Mouse (Mus musculus) embryonic facial prominence, embryonic 11.5 days (tissue): ENCODE results near the gene Gm2a. TPM values are rescaled to one million over a fixed set of nuclear protein-coding genes. Genes with fewer than 3 reads are reported as not detected.

Experiments
- ATAC-seq: fragments of 200-750 bp; cut with Nextera tagmentation; replicated peaks from 2 replicates; pipeline ENCODE4 v1.8.0; 2017; ENCODE audit warnings: low read depth; ENCODE audit not compliant: insufficient number of reproducible peaks, low FRiP score, low TSS enrichment
- DNase-seq: peaks from one replicate; pipeline ENCODE4 v3.0.0-alpha.2; 2015; ENCODE audit warnings: low spot score
- H3K27ac ChIP-seq: fragments of 300-500 bp; sonication (generic); replicated peaks from 2 replicates; pipeline ENCODE4 v1.5.1; 2014; ENCODE audit warnings: mild to moderate bottlenecking, low read depth, low read length, control low read depth
- H3K27me3 ChIP-seq: fragments of 300-500 bp; sonication (generic); 2 replicates; pipeline ENCODE4 v1.6.1; 2014; ENCODE audit warnings: mild to moderate bottlenecking, low read length, moderate library complexity, mixed read lengths; ENCODE audit not compliant: control insufficient read depth, insufficient read depth
- H3K36me3 ChIP-seq: fragments of 300-500 bp; sonication (generic); replicated peaks from 2 replicates; pipeline ENCODE4 v1.6.1; 2014; ENCODE audit warnings: low read depth, mild to moderate bottlenecking, low read length, moderate library complexity, mixed read lengths; ENCODE audit not compliant: control insufficient read depth, insufficient read depth
- H3K4me1 ChIP-seq: fragments of 300-500 bp; sonication (generic); 2 replicates; pipeline ENCODE4 v1.6.1; 2014; ENCODE audit warnings: low read length, mixed read lengths; ENCODE audit not compliant: control insufficient read depth, insufficient read depth
- H3K4me2 ChIP-seq: fragments of 300-500 bp; sonication (generic); 2 replicates; pipeline ENCODE4 v1.6.1; 2014; ENCODE audit warnings: low read depth, mild to moderate bottlenecking, control low read depth, low read length, moderate library complexity
- H3K4me3 ChIP-seq: fragments of 300-500 bp; sonication (generic); 2 replicates; pipeline ENCODE4 v1.5.1; 2014; ENCODE audit warnings: low read depth, low read length, control low read depth
- H3K9ac ChIP-seq: fragments of 300-500 bp; sonication (generic); replicated peaks from 2 replicates; pipeline ENCODE4 v1.6.1; 2014; ENCODE audit warnings: mild to moderate bottlenecking, control low read depth, low read length
- H3K9me3 ChIP-seq: fragments of 300-500 bp; sonication (generic); replicated peaks from 2 replicates; pipeline ENCODE4 v1.6.1; 2016; ENCODE audit warnings: mild to moderate bottlenecking, low read length, inconsistent platforms, mixed read lengths; ENCODE audit not compliant: control insufficient read depth
- WGBS: fragments of 180-500 bp; shearing (Covaris S2); extraction: QIAGEN DNeasy Blood & Tissue Kit; methylation state at CpG from one replicate; pipeline ENCODE4 v1.1.7; 2014; 5-methylcytosine and 5-hydroxymethylcytosine counted together
- polyA plus RNA-seq: library from polyadenylated mRNA; unstranded; fragments of >200 nt; fragmentation: Nextera tagmentation; extraction: Ambion mirVana; gene quantifications from 2 replicates; pipeline ENCODE4 v1.2.1, GENCODE M21; 2014

The Gm2a gene
- polyA plus RNA-seq, 1 experiment from 2014 or later: 12.3 TPM

DNA sequence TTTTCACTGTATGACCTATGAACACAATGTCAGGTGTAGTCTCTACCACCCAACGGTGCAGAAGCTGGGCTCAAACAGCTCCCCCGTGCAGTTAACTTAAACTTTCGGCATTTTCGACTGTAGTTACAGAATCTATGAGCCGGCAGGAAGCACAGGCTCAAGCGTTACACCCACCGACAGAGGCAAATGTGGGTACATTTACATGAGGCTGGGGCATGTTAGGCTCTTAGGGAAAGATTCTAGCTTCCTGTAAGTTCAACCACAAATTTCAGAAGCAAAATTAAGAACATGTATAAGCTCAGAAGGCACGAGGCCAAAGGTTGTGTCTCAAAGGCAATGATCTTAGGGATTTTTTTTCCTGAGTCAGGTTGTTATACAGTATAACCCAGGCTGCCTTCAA is 25.4 kb upstream of the Gm2a start:
- H3K36me3 ChIP-seq: no peaks in the 10 kb centered on the region
- H3K4me3 ChIP-seq: no peak overlapping the region
- ATAC-seq (no peak), DNase-seq (no peak)
- H3K9me3 ChIP-seq: no peaks in the 10 kb centered on the region
- H3K27me3 ChIP-seq: no peaks in the 10 kb centered on the region
- H3K9ac ChIP-seq: no peak overlapping the region
- H3K4me1 ChIP-seq: no peaks in the 10 kb centered on the region
- no peak overlapping the region for H3K4me2 ChIP-seq
- no peak overlapping the region for H3K27ac ChIP-seq
- WGBS: 81% methylated on average over 8 of the region's 8 CpGs

DNA sequence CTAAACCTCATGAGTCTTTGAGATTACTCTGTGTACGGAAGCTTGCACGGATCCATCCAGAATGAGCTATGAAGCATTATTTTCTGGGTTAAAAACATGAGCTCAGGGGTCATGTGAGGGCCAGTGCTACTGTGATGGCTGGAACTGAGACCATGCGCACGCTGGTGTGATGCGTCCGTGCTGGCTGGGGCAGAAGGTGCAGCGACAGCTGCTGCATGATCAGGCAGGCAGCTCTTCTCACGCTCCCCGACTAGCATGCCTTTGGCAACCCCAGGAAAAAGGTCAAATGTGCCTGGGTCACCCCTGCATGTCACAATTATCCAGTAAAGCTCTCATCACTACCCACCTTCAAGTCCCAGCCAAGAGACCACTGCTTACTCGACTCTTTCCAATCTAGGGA is 24.7 kb upstream of the Gm2a start:
- Histone ChIP-seq H3K4me2 (no peak overlapping the region), H3K27me3 (no peaks in the 10 kb centered on the region)
- 63% methylated on average over 10 of the region's 10 CpGs for WGBS

DNA sequence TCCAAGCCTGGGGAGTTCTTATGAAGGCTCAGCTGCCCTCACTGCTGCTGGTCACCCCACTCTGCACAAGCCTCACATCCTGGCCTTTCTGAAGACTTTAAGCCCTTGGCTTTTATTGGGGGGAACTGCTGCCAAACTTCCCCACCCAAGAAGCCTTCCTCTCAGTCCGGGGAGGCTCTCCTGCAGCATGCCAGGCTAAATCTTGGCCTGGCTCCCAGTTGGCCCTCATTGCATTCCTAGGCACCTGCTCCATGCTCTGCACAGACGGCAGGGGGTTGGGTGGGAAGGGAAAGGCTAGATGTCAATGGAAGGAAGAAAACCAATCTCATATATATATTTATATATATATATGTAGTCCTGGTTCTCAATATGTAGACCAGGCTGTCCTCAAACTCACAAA is 22.3 kb upstream of the Gm2a start:
- H3K36me3 ChIP-seq: no peaks in the 10 kb centered on the region
- WGBS: 83% methylated on average over 2 of the region's 2 CpGs
- H3K27me3 ChIP-seq: no peaks in the 10 kb centered on the region
- DNase-seq: no peak
- H3K9me3 ChIP-seq: no peaks in the 10 kb centered on the region
- H3K27ac ChIP-seq: no peak overlapping the region
- no peak for ATAC-seq
- H3K4me2 ChIP-seq: no peak overlapping the region
- H3K9ac ChIP-seq: no peak overlapping the region
- no peak overlapping the region for H3K4me3 ChIP-seq
- H3K4me1 ChIP-seq: no peaks in the 10 kb centered on the region

More for the DNA sequence above, 24.7 kb upstream of the Gm2a start:
- Histone ChIP-seq H3K27ac (no peak overlapping the region), H3K36me3 (no peaks in the 10 kb centered on the region), H3K9ac (no peak overlapping the region), H3K4me1 (no peaks in the 10 kb centered on the region), H3K9me3 (no peaks in the 10 kb centered on the region), H3K4me3 (no peak overlapping the region)
- no peak for ATAC-seq
- no peak for DNase-seq

DNA sequence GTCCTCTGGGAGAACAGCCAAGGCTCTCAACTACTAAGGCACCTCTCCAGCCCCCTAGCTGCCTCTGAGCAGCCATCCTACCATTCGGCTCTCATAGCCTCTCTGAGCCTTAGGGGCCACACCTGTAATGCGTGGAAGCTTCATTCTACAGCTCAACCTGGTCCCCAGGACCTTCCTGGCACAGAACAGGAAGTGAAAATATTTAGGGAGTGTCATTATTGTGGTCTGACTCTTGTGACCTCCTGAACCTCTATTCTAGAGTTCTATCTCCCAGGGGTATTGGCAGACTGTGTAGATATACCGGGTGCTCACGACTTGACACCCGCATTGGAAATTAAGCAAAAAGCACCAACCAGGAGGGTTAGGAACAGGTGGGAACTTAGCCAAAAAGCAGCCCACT is 21.7 kb upstream of the Gm2a start:
- no peaks in the 10 kb centered on the region for H3K27me3 ChIP-seq
- DNase-seq (no peak), ATAC-seq (no peak)
- no peak overlapping the region for H3K27ac ChIP-seq
- no peak overlapping the region for H3K9ac ChIP-seq
- H3K4me3 ChIP-seq: no peak overlapping the region
- 81% methylated on average over 5 of the region's 5 CpGs for WGBS
- H3K9me3 ChIP-seq: no peaks in the 10 kb centered on the region
- no peaks in the 10 kb centered on the region for H3K36me3 ChIP-seq
- H3K4me1 ChIP-seq: no peaks in the 10 kb centered on the region
- no peak overlapping the region for H3K4me2 ChIP-seq

DNA sequence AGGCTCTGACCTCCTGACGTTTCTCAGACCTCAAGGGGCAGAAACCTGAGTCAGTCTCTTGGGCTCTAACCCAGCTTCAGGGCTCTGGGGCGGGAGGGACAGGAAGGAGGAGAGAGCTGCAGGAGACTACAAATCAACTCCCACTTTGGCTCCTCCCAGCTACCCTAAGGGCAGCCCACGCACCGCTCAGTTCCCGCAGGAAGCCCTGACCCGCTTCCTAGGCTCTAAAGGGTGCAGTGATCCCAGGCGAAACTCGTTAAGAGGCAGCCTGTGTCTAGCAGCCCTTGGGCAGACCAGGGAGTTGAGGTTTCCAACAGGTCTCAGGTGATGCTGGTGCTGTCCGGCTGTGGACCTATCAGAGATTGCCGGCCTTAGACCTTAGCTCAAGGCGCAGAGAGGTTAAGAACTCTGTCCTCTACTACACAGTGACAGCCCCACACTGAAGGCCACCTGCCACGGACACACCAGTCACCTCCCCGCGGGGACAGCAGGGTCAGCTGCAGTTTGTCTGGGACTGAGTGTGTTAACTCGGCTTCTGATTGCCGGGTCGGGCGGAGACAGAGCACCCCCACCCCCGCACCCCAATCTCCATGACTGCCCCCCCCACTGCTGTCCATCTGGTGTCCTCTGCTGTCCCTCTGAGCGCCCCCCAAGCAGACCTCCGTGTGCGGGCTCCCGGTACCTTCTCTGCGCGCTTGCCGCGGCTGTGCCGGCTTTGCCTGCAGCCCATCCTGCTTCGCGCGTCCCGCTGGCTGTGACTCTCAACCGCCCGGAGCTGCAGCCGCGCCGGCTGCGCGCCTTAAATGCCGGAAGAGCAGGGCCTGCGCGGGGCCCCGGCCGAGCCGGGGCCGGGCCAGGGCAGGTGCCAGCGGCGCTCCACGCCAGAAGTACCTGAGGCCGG is 20.3 kb upstream of the Gm2a start, which contains the start of gene Ccdc69:
Gene Ccdc69 (minus strand): TSS at position 801 of the 901 bp plus-strand sequence.
- Histone ChIP-seq H3K4me2 (peak within 1 kb of the TSS; percentile 88), H3K27me3 (no peaks in the 10 kb centered on the region), H3K27ac (no peak within 1 kb of the TSS), H3K9ac (peak within 1 kb of the TSS; percentile 57), H3K4me3 (peak within 1 kb of the TSS; percentile 40), H3K9me3 (no peaks in the 10 kb centered on the region), H3K36me3 (no peaks in the 10 kb centered on the region), H3K4me1 (no peaks in the 10 kb centered on the region)
- DNase-seq (peak; percentile 68), ATAC-seq (peak; percentile 42)
- under 1% methylated on average over 50 of the region's 50 CpGs for WGBS

DNA sequence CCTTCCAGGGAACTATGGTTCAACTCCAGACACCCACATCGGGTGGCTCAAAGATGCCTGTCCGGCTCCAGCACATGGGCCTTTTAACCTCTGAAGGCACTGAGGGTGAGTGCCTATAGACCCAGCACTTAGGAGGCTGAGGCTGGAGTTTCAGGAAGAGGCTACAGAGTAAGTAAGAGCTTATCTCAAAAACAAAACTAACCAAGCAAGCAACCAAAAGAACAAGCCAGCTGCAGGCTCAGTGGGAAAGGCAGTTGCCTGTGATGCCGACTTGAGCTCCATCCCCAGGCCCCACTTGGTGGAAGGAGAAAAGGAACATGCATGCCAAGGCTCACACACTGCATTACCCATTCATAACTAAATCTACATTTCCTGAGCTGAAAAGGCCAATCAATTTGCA is 19.4 kb upstream of the Gm2a start:
- WGBS: 54% methylated on average over 3 of the region's 3 CpGs
- Histone ChIP-seq H3K9ac (peak overlapping the region; percentile 57), H3K4me2 (no peak overlapping the region; the same call in 1 of the 2 replicates), H3K4me3 (no peak overlapping the region), H3K4me1 (no peaks in the 10 kb centered on the region), H3K27ac (no peak overlapping the region), H3K27me3 (no peaks in the 10 kb centered on the region), H3K9me3 (no peaks in the 10 kb centered on the region), H3K36me3 (no peaks in the 10 kb centered on the region)
- DNase-seq (no peak), ATAC-seq (no peak)

DNA sequence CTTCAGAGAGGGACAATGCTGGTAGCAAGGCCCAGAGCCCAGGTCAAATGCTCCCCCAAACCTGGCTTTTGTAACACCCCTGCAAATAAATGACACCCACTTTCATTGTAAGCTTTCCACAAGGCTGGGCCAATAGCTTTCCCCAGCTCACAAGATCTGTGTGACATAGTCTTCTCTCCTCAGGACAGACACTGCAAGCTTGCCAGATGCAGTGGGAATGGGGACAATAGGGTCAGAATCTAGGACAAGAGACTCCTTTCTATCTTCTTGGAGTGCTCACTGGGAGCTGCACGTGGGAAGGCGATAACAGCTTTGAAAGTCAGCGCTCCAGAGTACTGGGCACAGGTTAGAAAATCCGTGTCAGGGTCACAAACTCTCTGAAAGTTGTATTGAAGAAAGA is 18.7 kb upstream of the Gm2a start:
- H3K4me2 ChIP-seq: no peak overlapping the region
- DNase-seq: no peak
- no peaks in the 10 kb centered on the region for H3K9me3 ChIP-seq
- no peak overlapping the region for H3K4me3 ChIP-seq
- no peaks in the 10 kb centered on the region for H3K4me1 ChIP-seq
- no peaks in the 10 kb centered on the region for H3K36me3 ChIP-seq
- WGBS: 84% methylated on average over 4 of the region's 4 CpGs
- no peaks in the 10 kb centered on the region for H3K27me3 ChIP-seq
- no peak overlapping the region for H3K27ac ChIP-seq
- no peak for ATAC-seq
- no peak overlapping the region for H3K9ac ChIP-seq

DNA sequence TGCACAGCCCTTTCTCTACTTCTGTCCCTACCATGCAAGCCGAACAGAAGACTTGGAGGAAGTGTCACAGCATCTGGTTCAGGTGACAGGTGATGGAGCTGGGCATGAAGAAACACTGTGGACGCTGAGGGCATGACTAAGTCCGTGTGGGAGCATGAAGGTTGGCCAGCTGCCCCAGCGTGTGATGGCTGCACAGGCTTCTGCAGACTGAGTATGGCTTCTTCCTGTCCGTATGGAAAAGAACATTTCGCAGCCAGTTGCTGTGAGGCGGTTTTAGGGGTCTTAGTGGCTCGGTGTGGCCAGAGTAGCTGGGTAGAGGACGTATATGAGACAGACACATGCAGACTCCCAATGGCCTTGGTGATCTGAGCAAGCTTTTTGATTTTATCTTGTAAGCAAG is 16.7 kb upstream of the Gm2a start:
- Histone ChIP-seq H3K27me3 (no peaks in the 10 kb centered on the region), H3K9me3 (no peaks in the 10 kb centered on the region), H3K36me3 (no peaks in the 10 kb centered on the region), H3K4me1 (no peaks in the 10 kb centered on the region), H3K9ac (no peak overlapping the region), H3K4me3 (no peak overlapping the region), H3K4me2 (no peak overlapping the region), H3K27ac (no peak overlapping the region)
- no peak for ATAC-seq
- no peak for DNase-seq
- WGBS: 91% methylated on average over 9 of the region's 9 CpGs
